Mouse (Mus musculus): ENCODE data around the gene Mprip. TPM values are rescaled to one million over a fixed set of nuclear protein-coding genes. Genes with fewer than 3 reads are reported as not detected.
"Not testable (repeated sequence)": the region's sequence is repeated elsewhere in the genome, so short reads cannot be mapped to it uniquely, and the experiment has no call there.

The Mprip gene
- 27.8 and 32.6 TPM in 2 replicates for polyA plus RNA-seq (2015; fragmentation: Nextera tagmentation; extraction: Ambion mirVana)

GRCm38 (mm10) chr11:59661005-59661404, at the start of gene Mprip:
TSS of gene Mprip (plus strand) at chr11:59661305.
- 83% methylated on average over 3 of the region's 3 CpGs for WGBS
- H3K36me3 ChIP-seq (ENCODE audit: control insufficient read depth, insufficient read depth): no peaks in the 10 kb centered on the region
- TF ChIP-seq CTCF (IDR thresholded peaks at IDR 0.05; ENCODE audit: low read depth): no peak
- H3K27me3 ChIP-seq (replicated peaks; ENCODE audit: control insufficient read depth, insufficient read depth, low read length): no peaks in the 10 kb centered on the region
- H3K4me3 ChIP-seq (ENCODE audit: low read depth, low read length): peak within 1 kb of the TSS; percentile 69
- peak within 1 kb of the TSS; percentile 92 for H3K27ac ChIP-seq (ENCODE audit: low read depth, low read length)
- peak within 1 kb of the TSS; percentile 83 for H3K9ac ChIP-seq (ENCODE audit: low read depth, low read length)
- no peaks in the 10 kb centered on the region for H3K9me3 ChIP-seq (ENCODE audit: control insufficient read depth)
- peaks cover 5% of the 10 kb centered on the region for H3K4me1 ChIP-seq (replicated peaks; ENCODE audit: control insufficient read depth, insufficient read depth, low read length)
- ATAC-seq: no peak
- H3K4me2 ChIP-seq (replicated peaks; ENCODE audit: low read depth): peak within 1 kb of the TSS; percentile 84

DNA sequence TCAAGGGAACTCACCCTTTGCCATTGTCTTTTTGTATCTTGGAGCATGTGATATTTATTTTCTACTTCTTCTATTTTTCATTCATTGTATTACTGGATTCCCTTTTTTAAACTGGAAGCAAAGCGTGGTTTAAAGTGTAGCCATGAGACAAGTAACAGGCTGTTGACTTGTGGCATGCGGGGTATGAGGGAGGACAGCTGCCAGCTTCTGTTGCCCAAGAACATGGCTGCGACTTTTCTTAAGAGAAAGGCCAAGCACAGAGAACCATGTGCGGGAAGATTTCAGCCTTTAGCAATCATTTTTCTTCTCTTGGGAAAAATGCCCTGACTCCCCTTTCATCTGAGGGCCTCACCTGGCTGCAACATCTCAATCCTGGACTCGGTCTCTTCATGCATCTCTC, 49.5 kb upstream of the Mprip start:
- 68% methylated on average over 5 of the region's 5 CpGs for WGBS

DNA sequence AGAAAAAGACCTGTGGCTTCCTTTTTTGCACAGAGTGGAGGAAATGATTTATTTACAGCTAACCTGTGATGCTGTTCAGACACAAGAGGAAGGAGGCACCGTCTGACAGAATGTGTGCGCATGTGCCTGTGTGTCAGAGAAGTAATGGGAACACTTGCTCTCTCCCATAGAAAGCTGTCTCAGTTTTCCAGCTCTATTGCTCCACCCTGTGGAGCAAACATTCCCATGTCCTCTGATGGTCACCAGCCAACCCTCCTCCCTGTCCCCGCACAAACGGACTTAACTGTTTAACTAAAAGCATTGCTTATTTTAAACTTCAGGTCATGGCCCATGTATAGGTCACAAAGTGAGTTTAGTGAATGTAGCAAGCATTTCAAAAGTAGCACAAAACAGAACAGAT, 47.0 kb upstream of the Mprip start:
- Histone ChIP-seq H3K27me3 (replicated peaks; ENCODE audit: control insufficient read depth, insufficient read depth, low read length) (0 out of 2 replicates have a peak, but pooled peaks cover 4% of the 10 kb centered on the region), H3K4me1 (replicated peaks; ENCODE audit: control insufficient read depth, insufficient read depth, low read length) (no peaks in the 10 kb centered on the region), H3K4me2 (replicated peaks; ENCODE audit: low read depth) (no peak overlapping the region), H3K9ac (ENCODE audit: low read depth, low read length) (no peak overlapping the region), H3K36me3 (ENCODE audit: control insufficient read depth, insufficient read depth) (no peaks in the 10 kb centered on the region), H3K4me3 (ENCODE audit: low read depth, low read length) (no peak overlapping the region), H3K27ac (ENCODE audit: low read depth, low read length) (no peak overlapping the region), H3K9me3 (ENCODE audit: control insufficient read depth) (no peaks in the 10 kb centered on the region)
- WGBS: 20% methylated on average over 4 of the region's 4 CpGs
- TF ChIP-seq CTCF (IDR thresholded peaks at IDR 0.05; ENCODE audit: low read depth): peak; percentile 72
- no peak for ATAC-seq

More for the DNA sequence above, 49.5 kb upstream of the Mprip start:
- Histone ChIP-seq H3K36me3 (ENCODE audit: control insufficient read depth, insufficient read depth) (no peaks in the 10 kb centered on the region), H3K9ac (ENCODE audit: low read depth, low read length) (no peak overlapping the region), H3K4me1 (replicated peaks; ENCODE audit: control insufficient read depth, insufficient read depth, low read length) (no peaks in the 10 kb centered on the region), H3K4me2 (replicated peaks; ENCODE audit: low read depth) (no peak overlapping the region), H3K27me3 (replicated peaks; ENCODE audit: control insufficient read depth, insufficient read depth, low read length) (0 out of 2 replicates have a peak, but pooled peaks cover 4% of the 10 kb centered on the region), H3K27ac (ENCODE audit: low read depth, low read length) (no peak overlapping the region), H3K9me3 (ENCODE audit: control insufficient read depth) (no peaks in the 10 kb centered on the region), H3K4me3 (ENCODE audit: low read depth, low read length) (no peak overlapping the region)
- TF ChIP-seq CTCF (IDR thresholded peaks at IDR 0.05; ENCODE audit: low read depth): no peak
- ATAC-seq: no peak

- not testable (repeated sequence) for H3K9ac ChIP-seq (ENCODE audit: low read depth, low read length); H3K36me3 ChIP-seq (ENCODE audit: control insufficient read depth, insufficient read depth); ATAC-seq; H3K4me1 ChIP-seq (replicated peaks; ENCODE audit: control insufficient read depth, insufficient read depth, low read length); H3K4me3 ChIP-seq (ENCODE audit: low read depth, low read length); H3K4me2 ChIP-seq (replicated peaks; ENCODE audit: low read depth); H3K27ac ChIP-seq (ENCODE audit: low read depth, low read length); H3K27me3 ChIP-seq (replicated peaks; ENCODE audit: control insufficient read depth, insufficient read depth, low read length); H3K9me3 ChIP-seq (ENCODE audit: control insufficient read depth)
- WGBS: 94% methylated on average over 2 of the region's 2 CpGs
Observed at GRCm38 (mm10) chr11:59616986-59617385, 44.1 kb upstream of the Mprip start.

DNA sequence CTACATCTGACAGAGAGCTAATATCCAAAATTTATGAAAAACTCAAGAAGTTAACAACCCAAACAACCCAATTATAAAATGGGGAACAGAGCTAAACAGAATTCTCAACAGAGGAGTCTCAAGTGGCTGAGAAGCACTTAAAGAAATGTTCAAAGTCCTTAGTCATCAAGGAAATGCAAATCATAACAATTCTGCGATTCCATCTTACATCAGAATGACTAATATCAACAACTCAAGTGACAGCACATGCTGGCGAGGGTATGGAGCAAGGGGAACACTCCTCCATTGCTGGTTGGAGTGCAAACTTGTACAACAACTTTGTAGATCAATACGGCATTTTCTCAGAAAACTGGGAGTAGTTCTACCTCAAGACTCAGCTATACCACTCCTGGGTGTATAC, 38.9 kb upstream of the Mprip start:
- no peaks in the 10 kb centered on the region for H3K4me1 ChIP-seq (replicated peaks; ENCODE audit: control insufficient read depth, insufficient read depth, low read length)
- no peaks in the 10 kb centered on the region for H3K27me3 ChIP-seq (replicated peaks; ENCODE audit: control insufficient read depth, insufficient read depth, low read length)
- H3K4me2 ChIP-seq (replicated peaks; ENCODE audit: low read depth): no peak overlapping the region
- H3K36me3 ChIP-seq (ENCODE audit: control insufficient read depth, insufficient read depth): no peaks in the 10 kb centered on the region
- TF ChIP-seq CTCF (IDR thresholded peaks at IDR 0.05; ENCODE audit: low read depth): no peak
- no peak overlapping the region for H3K27ac ChIP-seq (ENCODE audit: low read depth, low read length)
- no peak overlapping the region for H3K4me3 ChIP-seq (ENCODE audit: low read depth, low read length)
- ATAC-seq: no peak
- H3K9me3 ChIP-seq (ENCODE audit: control insufficient read depth): no peaks in the 10 kb centered on the region
- WGBS: 57% methylated on average over 3 of the region's 3 CpGs
- H3K9ac ChIP-seq (ENCODE audit: low read depth, low read length): no peak overlapping the region

DNA sequence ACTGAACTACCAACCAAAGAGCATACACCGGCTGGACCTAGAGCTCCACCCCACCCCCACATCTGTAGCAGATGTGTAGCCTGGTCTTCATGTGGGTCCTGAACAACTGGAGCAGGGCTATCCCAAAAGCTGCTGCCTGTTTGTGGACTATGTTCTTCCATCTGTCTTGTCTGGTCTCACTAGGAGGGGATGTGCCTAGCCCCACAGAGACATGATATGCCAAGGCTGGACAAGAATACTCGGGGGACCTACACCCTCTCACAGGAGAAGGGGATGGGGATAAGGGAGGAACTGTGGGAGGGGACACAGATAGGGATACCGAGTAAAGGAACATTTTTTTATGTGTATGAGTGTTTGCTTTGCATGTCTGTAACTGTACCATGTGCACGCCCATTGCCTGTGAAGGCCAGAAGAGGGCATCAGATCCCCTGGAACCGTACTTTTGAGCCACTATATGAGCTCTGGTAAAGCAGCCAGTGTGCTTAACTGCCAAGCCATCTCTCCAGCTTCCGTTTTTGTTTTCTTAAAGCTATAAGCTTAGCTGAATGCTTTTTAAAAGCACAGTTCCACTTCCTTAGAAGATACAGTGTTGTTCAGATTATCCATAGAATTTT, 37.0 kb upstream of the Mprip start:
- Histone ChIP-seq H3K27ac (ENCODE audit: low read depth, low read length) (no peak overlapping the region), H3K27me3 (replicated peaks; ENCODE audit: control insufficient read depth, insufficient read depth, low read length) (no peaks in the 10 kb centered on the region), H3K36me3 (ENCODE audit: control insufficient read depth, insufficient read depth) (no peaks in the 10 kb centered on the region), H3K4me1 (replicated peaks; ENCODE audit: control insufficient read depth, insufficient read depth, low read length) (no peaks in the 10 kb centered on the region), H3K9me3 (ENCODE audit: control insufficient read depth) (no peaks in the 10 kb centered on the region), H3K4me2 (replicated peaks; ENCODE audit: low read depth) (no peak overlapping the region), H3K4me3 (ENCODE audit: low read depth, low read length) (no peak overlapping the region), H3K9ac (ENCODE audit: low read depth, low read length) (no peak overlapping the region)
- peak; percentile 86 for TF ChIP-seq CTCF (IDR thresholded peaks at IDR 0.05; ENCODE audit: low read depth)
- 28% methylated on average over 6 of the region's 6 CpGs for WGBS
- ATAC-seq: 0 out of 2 replicates have a peak, but pooled peaks have one; percentile 16
